Mouse (Mus musculus) liver, embryonic 14.5 days (tissue): ENCODE measurements around the gene Spag17.

Source experiments
- CTCF ChIP-seq: IDR thresholded peaks from 2 replicates; pipeline ENCODE4 v1.5.1; 2016; ENCODE audit warnings: antibody characterized with exemption, low read depth, control low read depth
- EP300 ChIP-seq: IDR thresholded peaks from 2 replicates; pipeline ENCODE4 v1.6.1; 2016; ENCODE audit warnings: antibody characterized with exemption, low read depth

DNA sequence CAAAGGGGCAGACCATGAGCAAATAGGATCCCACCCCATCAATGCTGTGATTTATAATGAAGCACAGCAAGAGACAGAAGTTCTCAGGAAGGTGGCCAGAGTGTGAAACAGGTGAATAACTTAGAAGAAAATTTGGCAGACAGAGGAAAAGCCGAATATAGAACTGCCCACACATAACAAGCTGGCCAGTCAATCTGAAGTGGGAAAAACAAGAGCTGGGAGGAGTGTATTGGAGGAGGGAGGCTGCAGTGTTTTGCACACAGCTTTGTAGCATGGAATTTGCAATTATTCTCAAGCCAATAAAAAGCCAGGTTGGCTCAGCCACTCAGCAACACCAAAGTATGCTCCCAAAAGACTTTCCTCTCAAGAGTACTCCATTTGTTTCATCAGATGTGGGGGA lies 147.8 kb downstream of the Spag17 start:
- TF ChIP-seq CTCF (no peak), EP300 (no peak)
